Mouse (Mus musculus) midbrain, embryonic 12.5 days (tissue): ENCODE measurements at regions not wholly inside any gene's neighbourhood (a gene's known extent, or its start where the extent isn't known, plus 50 kb on each side); places are given as distances from the start of the nearest gene placed in this dataset.

ENCODE experiments used
- ATAC-seq: fragments of 200-750 bp; cut with Nextera tagmentation; 2 replicates; pipeline ENCODE4 v1.8.0; 2017; ENCODE audit warnings: low read depth, moderate TSS enrichment, moderate library complexity; ENCODE audit not compliant: low FRiP score
- H3K27ac ChIP-seq: fragments of 300-500 bp; sonication (generic); replicated peaks from 2 replicates; pipeline ENCODE4 v1.5.1; 2016; ENCODE audit warnings: mild to moderate bottlenecking
- H3K27me3 ChIP-seq: fragments of 300-500 bp; sonication (generic); 2 replicates; pipeline ENCODE4 v1.6.1; 2016; ENCODE audit warnings: mild to moderate bottlenecking
- H3K36me3 ChIP-seq: fragments of 300-500 bp; sonication (generic); 2 replicates; pipeline ENCODE4 v1.6.1; 2016
- H3K4me1 ChIP-seq: fragments of 300-500 bp; sonication (generic); 2 replicates; pipeline ENCODE4 v1.6.1; 2016
- H3K4me2 ChIP-seq: fragments of 300-500 bp; sonication (generic); replicated peaks from 2 replicates; pipeline ENCODE4 v1.6.1; 2016; ENCODE audit warnings: mild to moderate bottlenecking, moderate library complexity
- H3K4me3 ChIP-seq: fragments of 300-500 bp; sonication (generic); 2 replicates; pipeline ENCODE4 v1.5.1; 2016; ENCODE audit warnings: mild to moderate bottlenecking
- H3K9ac ChIP-seq: fragments of 300-500 bp; sonication (generic); replicated peaks from 2 replicates; pipeline ENCODE4 v1.6.1; 2016; ENCODE audit warnings: mild to moderate bottlenecking, moderate library complexity
- H3K9me3 ChIP-seq: fragments of 300-500 bp; sonication (generic); 2 replicates; pipeline ENCODE4 v1.6.1; 2016; ENCODE audit warnings: mild to moderate bottlenecking
- WGBS: fragments of 180-500 bp; shearing (Covaris S2); methylation state at CpG from one replicate; pipeline ENCODE4 v1.1.7; 2016; 5-methylcytosine and 5-hydroxymethylcytosine counted together

DNA sequence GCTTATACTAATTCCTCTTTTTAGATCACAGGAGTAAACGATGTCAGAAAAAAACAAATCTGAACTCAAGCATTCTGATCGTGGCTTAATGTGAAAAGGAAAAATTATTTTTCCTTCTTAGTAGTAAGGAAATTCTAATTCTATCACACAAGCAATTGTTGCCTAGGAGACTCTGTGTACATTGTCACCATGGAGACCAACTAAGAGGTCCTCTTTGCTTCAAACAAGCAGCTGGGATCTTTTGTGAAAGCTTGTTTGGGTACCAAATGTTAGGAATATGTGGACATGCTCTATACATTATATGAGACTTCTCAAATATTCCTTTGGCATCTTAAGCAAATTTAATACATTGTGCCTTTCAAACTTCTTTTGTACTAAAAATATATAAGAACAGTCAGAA is 345.9 kb upstream of the Atp10a start:
- Histone ChIP-seq H3K36me3 (no peaks in the 10 kb centered on the region), H3K4me2 (no peak overlapping the region), H3K4me3 (no peak overlapping the region), H3K27me3 (no peaks in the 10 kb centered on the region), H3K9ac (no peak overlapping the region), H3K4me1 (no peaks in the 10 kb centered on the region), H3K27ac (no peak overlapping the region), H3K9me3 (no peaks in the 10 kb centered on the region)
- no peak for ATAC-seq
- WGBS: 72% methylated on average over 2 of the region's 2 CpGs

DNA sequence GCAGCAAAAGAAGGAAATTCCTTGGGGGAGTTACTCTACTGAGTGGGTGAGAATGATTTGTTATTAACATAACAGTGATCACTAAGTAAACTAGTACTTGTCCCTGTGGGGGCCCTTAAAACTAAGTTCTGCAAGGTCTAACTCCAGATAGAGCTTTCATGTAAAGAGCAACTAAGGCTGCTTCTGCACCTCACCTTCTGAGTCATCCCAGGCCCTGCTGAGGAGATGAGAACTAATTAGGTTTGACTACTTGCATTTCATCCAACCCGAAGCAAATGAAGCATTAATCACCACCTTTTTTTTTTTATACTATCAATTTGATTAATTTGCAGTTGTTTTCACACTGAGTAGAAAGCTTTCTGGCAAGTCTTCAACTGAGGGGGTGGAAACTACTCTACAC is 333.6 kb upstream of the Atp10a start:
- Histone ChIP-seq H3K4me2 (no peak overlapping the region), H3K36me3 (no peaks in the 10 kb centered on the region), H3K9me3 (no peaks in the 10 kb centered on the region), H3K27me3 (no peaks in the 10 kb centered on the region), H3K27ac (no peak overlapping the region), H3K4me3 (no peak overlapping the region), H3K4me1 (no peaks in the 10 kb centered on the region), H3K9ac (no peak overlapping the region)
- ATAC-seq: no peak
- 64% methylated on average over 1 of the region's 1 CpGs for WGBS

DNA sequence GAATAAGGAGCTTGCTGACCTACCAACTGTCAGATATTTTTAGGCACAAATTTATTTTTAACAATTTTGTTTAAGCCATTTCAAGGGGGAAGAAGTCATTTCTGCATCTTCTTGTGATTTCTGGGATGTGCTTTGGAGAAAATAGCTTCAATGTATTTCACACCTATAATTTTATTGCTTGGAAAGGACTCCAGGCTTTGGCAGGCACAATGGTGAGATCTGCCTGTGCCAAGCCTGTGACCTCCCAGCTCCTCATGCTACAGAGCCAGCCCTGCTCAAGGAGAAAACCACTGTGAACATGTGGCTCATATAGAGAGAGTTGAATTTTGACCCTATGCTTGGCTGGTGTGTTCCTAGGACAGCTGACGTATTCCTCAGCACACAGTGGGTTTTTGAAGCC is 288.6 kb upstream of the Atp10a start:
- Histone ChIP-seq H3K9me3 (no peaks in the 10 kb centered on the region), H3K36me3 (no peaks in the 10 kb centered on the region), H3K4me2 (no peak overlapping the region), H3K27ac (no peak overlapping the region), H3K4me3 (no peak overlapping the region), H3K9ac (no peak overlapping the region), H3K27me3 (no peaks in the 10 kb centered on the region), H3K4me1 (no peaks in the 10 kb centered on the region)
- ATAC-seq: no peak
- WGBS: 74% methylated on average over 1 of the region's 1 CpGs

DNA sequence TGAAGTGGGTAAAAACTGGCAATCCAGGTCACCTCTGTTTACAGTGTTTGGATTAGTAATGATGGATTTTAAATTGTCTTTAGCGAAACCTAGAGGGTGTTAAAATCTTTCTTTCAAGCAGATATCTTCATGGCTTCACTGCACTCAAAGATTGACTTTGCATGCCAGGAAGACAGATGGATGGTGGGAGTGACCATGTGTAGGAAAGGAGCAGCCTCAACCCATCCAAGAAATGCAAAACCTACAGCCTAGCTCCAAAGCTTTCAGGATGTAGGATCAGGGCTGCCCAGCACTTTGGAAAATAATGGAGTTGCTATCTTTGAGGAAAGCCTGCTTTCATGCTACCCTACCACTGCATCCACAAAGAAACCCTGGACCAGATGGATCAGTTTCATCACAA is 272.6 kb upstream of the Atp10a start:
- no peaks in the 10 kb centered on the region for H3K9me3 ChIP-seq
- H3K27ac ChIP-seq: no peak overlapping the region
- H3K27me3 ChIP-seq: no peaks in the 10 kb centered on the region
- H3K4me1 ChIP-seq: no peaks in the 10 kb centered on the region
- H3K4me3 ChIP-seq: no peak overlapping the region
- H3K4me2 ChIP-seq: no peak overlapping the region
- no peak overlapping the region for H3K9ac ChIP-seq
- ATAC-seq: no peak
- H3K36me3 ChIP-seq: no peaks in the 10 kb centered on the region
- WGBS: 77% methylated on average over 1 of the region's 1 CpGs

DNA sequence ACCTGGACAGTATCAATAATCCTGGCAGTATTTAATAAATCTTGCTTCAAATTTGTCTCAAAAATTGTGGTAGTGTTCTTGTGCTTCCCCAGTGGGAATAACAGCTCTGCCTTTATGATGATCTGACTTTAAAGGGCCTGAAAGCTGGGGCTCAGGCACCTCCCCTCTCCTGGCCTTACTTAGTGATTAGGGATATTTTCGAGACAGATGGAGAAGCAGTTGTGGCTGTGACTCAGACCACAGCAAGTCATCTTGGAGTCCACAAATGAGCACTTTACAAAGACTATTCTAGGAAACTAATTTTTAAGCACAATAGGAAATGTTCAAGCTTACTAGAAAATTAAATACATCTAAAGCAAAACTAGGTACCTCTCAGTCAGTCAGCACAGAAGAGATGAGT is 267.6 kb upstream of the Atp10a start:
- Histone ChIP-seq H3K36me3 (no peaks in the 10 kb centered on the region), H3K4me3 (no peak overlapping the region), H3K27me3 (no peaks in the 10 kb centered on the region), H3K4me1 (no peaks in the 10 kb centered on the region), H3K4me2 (no peak overlapping the region), H3K27ac (no peak overlapping the region), H3K9ac (no peak overlapping the region), H3K9me3 (no peaks in the 10 kb centered on the region)
- ATAC-seq: no peak
- 65% methylated on average over 1 of the region's 1 CpGs for WGBS

DNA sequence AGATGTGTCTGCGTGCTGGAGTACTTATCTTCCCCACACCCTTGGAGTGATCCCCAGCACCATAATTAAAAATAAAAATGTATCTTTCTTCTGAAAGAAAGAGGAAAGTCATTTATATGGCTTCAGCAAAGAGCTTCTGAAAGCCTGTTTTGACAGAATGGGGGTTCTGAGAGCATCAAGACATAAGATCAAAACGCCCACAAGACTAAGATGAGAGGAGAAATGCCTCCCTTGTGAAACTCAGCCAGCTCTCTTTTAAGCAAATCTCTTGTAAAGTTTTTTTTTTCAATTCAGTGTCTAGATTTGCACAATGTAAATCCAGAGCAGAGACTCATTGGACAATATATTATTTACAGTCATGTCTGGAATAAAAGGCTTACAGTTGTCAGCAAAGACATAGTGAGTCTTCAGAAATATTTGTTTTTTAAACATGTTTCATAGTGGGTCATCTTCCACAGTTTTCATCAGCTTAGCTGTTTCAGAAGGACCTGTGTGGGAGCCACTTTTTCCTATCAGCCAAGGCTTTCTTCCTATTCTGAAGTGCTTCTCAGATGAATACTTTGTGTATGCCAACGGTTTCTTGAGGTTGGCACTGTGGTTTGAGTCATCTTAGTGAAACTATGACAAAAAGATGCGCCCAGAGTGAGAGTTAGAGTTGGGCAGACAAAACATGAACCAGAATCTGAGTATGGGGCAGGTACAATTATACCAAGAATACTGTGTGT is 263.4 kb upstream of the Atp10a start:
- Histone ChIP-seq H3K4me3 (no peak overlapping the region), H3K4me1 (no peaks in the 10 kb centered on the region), H3K9me3 (no peaks in the 10 kb centered on the region), H3K9ac (no peak overlapping the region), H3K27ac (no peak overlapping the region), H3K27me3 (no peaks in the 10 kb centered on the region), H3K4me2 (no peak overlapping the region), H3K36me3 (no peaks in the 10 kb centered on the region)
- WGBS: 87% methylated on average over 4 of the region's 4 CpGs
- no peak for ATAC-seq

DNA sequence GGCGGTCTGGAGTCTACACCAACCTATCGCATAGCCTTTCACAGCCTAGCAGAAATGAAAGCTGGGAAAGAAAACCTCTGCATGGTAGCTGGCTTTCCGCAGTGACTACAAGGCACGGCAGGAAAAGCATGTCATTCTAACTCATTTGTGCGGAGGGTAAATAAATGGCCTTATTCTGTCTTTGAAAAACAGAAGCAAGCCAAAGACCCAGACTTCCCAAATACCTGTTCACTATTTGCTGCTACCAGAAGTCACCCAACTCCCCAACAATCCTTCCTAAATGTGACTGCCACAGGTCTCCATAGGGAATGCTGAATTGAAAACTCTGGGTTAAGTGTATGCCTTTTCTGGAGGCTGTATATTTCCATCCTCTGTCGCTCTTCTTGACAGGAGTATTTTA is 258.0 kb upstream of the Atp10a start:
- ATAC-seq: no peak
- H3K9ac ChIP-seq: peak overlapping the region; percentile 59; the same call in 1 of the 2 replicates
- peak overlapping the region; percentile 96 for H3K27ac ChIP-seq
- peak overlapping the region; percentile 57 for H3K4me2 ChIP-seq
- no peaks in the 10 kb centered on the region for H3K27me3 ChIP-seq
- H3K4me1 ChIP-seq: peaks cover 7% of the 10 kb centered on the region
- WGBS: 15% methylated on average over 6 of the region's 6 CpGs
- H3K4me3 ChIP-seq: peak overlapping the region; percentile 50
- no peaks in the 10 kb centered on the region for H3K36me3 ChIP-seq
- no peaks in the 10 kb centered on the region for H3K9me3 ChIP-seq

DNA sequence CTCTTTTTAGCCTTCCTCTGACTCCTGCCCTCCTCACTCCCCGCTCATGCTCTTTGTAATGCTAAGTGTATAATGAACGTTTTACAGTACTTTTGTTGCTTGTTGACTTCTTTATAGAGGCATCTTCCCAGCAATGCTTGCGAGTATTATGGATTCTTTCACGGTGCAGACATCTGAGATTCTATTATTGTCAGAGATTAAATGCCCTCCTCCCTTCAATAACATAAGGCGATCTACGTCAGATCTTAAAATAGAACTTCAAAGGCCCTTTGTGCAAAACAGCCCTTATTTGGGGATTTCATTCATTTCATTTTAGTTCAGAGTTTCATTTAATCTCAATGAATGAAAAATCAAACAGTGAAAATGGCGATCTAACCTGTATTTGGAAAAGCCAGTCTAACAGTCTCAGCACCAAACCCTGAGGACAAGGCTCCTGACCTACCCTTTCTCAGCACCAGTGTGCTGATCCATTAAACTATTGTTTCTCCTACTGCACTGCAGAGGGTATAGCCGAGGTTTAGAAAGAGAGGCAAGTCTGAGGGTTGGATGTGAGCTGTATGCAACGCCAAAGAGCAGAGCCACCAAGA is 257.3 kb upstream of the Atp10a start:
- WGBS: under 1% methylated on average over 9 of the region's 9 CpGs
- Histone ChIP-seq H3K4me1 (peaks cover 7% of the 10 kb centered on the region), H3K9ac (peak overlapping the region; percentile 59), H3K4me3 (peak overlapping the region; percentile 50), H3K27ac (peak overlapping the region; percentile 96), H3K36me3 (no peaks in the 10 kb centered on the region), H3K4me2 (peak overlapping the region; percentile 57), H3K27me3 (no peaks in the 10 kb centered on the region), H3K9me3 (no peaks in the 10 kb centered on the region)
- peak; percentile 46 for ATAC-seq

DNA sequence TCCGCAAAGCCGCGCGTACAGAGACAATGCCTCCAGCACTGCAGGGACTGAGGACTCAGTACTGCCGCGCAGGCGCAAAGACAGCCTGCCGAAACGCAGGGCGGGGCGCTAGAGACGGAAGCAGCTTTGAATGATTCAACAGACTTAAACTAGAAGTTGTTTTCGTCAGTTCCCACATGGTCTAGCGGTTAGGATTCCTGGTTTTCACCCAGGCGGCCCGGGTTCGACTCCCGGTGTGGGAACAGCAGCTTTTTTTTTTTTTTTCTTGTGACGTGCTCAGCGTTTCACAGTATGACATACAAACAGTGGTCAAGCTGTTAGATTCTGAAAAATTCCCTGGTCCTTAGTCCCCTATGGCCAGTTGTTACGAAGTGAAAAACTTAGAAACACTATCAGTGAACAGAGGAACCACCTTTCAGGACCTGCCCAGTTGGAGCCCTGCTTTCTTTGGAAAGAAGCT is 256.8 kb upstream of the Atp10a start:
- Histone ChIP-seq H3K4me3 (peak overlapping the region; percentile 50), H3K4me1 (peaks cover 7% of the 10 kb centered on the region), H3K27ac (peak overlapping the region; percentile 96), H3K27me3 (no peaks in the 10 kb centered on the region), H3K36me3 (no peaks in the 10 kb centered on the region), H3K9me3 (no peaks in the 10 kb centered on the region), H3K9ac (peak overlapping the region; percentile 59), H3K4me2 (peak overlapping the region; percentile 57)
- peak; percentile 99 for ATAC-seq
- WGBS: 0% methylated on average over 21 of the region's 21 CpGs

DNA sequence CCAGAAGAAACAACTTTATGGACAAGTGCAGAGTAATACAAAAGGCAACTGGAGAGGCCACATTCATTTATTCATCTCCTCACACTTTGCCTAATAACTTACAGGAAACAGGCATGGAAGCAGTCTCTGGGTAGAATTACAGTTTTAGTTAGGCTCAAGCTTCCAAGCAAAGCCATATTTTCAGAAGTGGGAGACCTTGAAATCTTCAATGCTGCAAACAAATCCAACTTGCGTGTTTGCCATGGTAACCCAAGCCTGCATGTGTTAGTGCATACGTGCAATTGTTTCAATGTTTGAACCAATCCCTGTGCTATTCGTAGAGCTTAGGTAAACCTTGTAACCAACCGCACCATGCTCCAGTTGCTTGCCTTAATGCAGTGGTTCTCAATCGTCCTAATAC is 256.3 kb upstream of the Atp10a start:
- Histone ChIP-seq H3K4me3 (peak overlapping the region; percentile 50), H3K9ac (peak overlapping the region; percentile 32; the same call in 1 of the 2 replicates), H3K9me3 (no peaks in the 10 kb centered on the region), H3K27ac (peak overlapping the region; percentile 46; the same call in 1 of the 2 replicates), H3K36me3 (no peaks in the 10 kb centered on the region), H3K4me1 (peaks cover 7% of the 10 kb centered on the region), H3K27me3 (no peaks in the 10 kb centered on the region), H3K4me2 (peak overlapping the region; percentile 57)
- no peak for ATAC-seq
- WGBS: 47% methylated on average over 5 of the region's 5 CpGs

DNA sequence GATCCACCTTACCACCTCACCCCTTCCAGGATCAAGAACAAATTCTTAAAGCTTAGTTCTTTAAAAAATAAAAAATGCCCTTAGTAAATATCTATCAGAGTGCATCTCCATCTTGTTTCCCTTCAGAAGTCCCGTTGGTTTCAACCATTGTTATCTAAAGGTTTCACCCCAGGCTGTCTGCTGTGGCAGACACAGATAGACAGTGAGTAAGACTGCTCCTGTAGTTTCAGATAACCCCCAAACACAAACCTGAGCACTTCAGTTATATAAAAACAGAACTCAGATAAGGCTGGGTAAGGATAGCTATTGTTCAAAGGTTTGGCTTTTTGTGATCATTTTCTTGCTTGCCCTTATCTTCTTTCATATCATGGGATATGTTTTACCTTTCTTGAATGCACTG is 255.4 kb upstream of the Atp10a start:
- no peak overlapping the region for H3K4me3 ChIP-seq
- H3K27me3 ChIP-seq: no peaks in the 10 kb centered on the region
- no peaks in the 10 kb centered on the region for H3K9me3 ChIP-seq
- WGBS: 82% methylated on average over 1 of the region's 1 CpGs
- peaks cover 7% of the 10 kb centered on the region for H3K4me1 ChIP-seq
- no peaks in the 10 kb centered on the region for H3K36me3 ChIP-seq
- no peak overlapping the region for H3K9ac ChIP-seq
- no peak overlapping the region for H3K4me2 ChIP-seq
- H3K27ac ChIP-seq: no peak overlapping the region
- ATAC-seq: no peak

DNA sequence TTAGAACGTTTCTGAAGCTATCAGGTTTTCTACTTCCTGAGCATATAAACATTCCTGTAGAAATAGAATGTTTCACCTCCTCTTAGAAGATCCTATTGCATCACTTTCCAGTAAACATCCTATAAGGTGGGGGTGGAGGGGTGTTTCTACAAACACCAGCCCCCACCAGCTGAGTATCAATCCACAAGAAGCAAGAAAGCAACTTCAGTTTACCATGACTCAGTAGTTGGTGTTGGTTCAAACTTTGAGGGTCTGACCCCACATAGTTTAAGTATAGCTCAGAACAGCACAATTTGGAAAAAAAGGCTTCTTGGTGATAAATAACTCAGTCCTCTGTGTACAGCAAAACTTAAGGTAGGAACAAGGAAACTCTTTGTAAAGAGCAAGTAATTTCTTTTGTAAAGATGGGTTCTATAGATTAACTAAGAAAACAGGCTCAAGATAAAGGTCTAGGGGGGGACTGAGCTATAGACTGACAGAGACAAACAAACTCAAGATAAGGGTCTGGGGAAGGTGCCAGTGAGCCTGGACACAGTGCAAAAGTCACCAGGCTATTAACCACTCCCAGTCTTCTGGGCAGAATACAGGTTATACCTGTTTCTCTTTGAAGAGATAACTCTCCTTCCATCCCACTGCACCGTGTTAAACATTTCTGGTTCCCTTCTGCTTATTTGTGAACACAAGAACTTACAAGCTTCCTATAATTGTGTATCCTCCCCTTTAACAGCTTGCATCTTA is 218.9 kb upstream of the Atp10a start:
- Histone ChIP-seq H3K27me3 (no peaks in the 10 kb centered on the region), H3K9ac (no peak overlapping the region), H3K9me3 (no peaks in the 10 kb centered on the region), H3K4me3 (no peak overlapping the region), H3K4me2 (no peak overlapping the region), H3K36me3 (no peaks in the 10 kb centered on the region), H3K4me1 (no peaks in the 10 kb centered on the region), H3K27ac (no peak overlapping the region)
- WGBS: 80% methylated on average over 2 of the region's 2 CpGs
- ATAC-seq: no peak
